Mouse (Mus musculus) embryonic facial prominence, embryonic 10.5 days (tissue): ENCODE measurements around the gene Hacl1. TPM values are rescaled to one million over a fixed set of nuclear protein-coding genes. Genes with fewer than 3 reads are reported as not detected.

Experiments used
- DNase-seq: peaks from one replicate; pipeline ENCODE4 v3.0.0-alpha.2; 2017; ENCODE audit warnings: low spot score
- H3K27ac ChIP-seq: fragments of 300-500 bp; sonication (generic); replicated peaks from 2 replicates; pipeline ENCODE4 v1.5.1; 2016; ENCODE audit warnings: mild to moderate bottlenecking
- H3K27me3 ChIP-seq: fragments of 300-500 bp; sonication (generic); replicated peaks from 2 replicates; pipeline ENCODE4 v1.6.1; 2016; ENCODE audit warnings: low read depth, mild to moderate bottlenecking; ENCODE audit not compliant: poor library complexity, severe bottlenecking
- H3K36me3 ChIP-seq: fragments of 300-500 bp; sonication (generic); replicated peaks from 2 replicates; pipeline ENCODE4 v1.6.1; 2016; ENCODE audit warnings: mild to moderate bottlenecking, moderate library complexity
- H3K4me1 ChIP-seq: fragments of 300-500 bp; sonication (generic); 2 replicates; pipeline ENCODE4 v1.6.1; 2016
- H3K4me3 ChIP-seq: fragments of 300-500 bp; sonication (generic); 2 replicates; pipeline ENCODE4 v1.5.1; 2016; ENCODE audit warnings: mild to moderate bottlenecking, moderate library complexity
- H3K9me3 ChIP-seq: fragments of 300-500 bp; sonication (generic); 2 replicates; pipeline ENCODE4 v1.6.1; 2016; ENCODE audit warnings: mild to moderate bottlenecking
- WGBS: fragments of 180-500 bp; shearing (Covaris S2); methylation state at CpG from one replicate; pipeline ENCODE4 v1.1.7; 2016; 5-methylcytosine and 5-hydroxymethylcytosine counted together
- polyA plus RNA-seq: library from polyadenylated mRNA; unstranded; fragments of >200 nt; fragmentation: Nextera tagmentation; extraction: Ambion mirVana; gene quantifications from 2 replicates; pipeline ENCODE4 v1.2.1, GENCODE M21; 2016

Hacl1 gene
- polyA plus RNA-seq, 1 experiment from 2014 or later: 7.8 TPM

DNA sequence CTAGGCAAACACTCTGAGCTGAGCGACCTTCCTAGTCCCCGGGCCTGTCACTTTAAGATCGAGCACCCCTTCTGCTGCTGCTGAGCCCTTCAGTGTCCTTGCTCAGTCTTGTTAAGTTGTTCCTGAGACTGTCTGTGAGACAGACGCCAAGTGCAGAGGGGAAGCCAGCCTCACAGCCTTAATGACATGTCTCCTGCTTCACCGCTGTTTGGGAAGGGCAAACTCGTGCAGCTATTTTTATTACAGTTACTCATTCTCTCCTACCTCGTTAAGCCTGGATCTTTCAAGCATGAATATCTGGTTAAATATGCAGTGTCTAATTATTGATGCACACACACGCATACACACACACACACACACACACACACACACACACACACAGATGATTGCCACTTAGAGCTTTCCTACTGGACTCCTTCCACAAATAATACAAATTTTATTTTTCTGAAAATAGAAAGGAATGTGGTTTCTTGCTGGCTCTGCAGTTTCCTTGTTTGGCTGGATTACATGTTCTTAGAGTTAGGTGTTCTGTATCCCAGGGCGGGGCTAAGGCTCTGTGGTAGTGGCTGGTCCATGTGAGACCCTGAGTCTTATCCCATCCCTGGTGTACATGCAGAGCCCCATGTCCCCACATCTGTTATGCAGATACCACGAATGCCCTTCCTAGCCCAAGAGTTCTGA is 18.6 kb upstream of the Hacl1 start:
- Histone ChIP-seq H3K4me3 (no peak overlapping the region), H3K27ac (peak overlapping the region; percentile 49), H3K27me3 (no peaks in the 10 kb centered on the region), H3K4me1 (peaks cover 64% of the 10 kb centered on the region), H3K36me3 (no peaks in the 10 kb centered on the region), H3K9me3 (no peaks in the 10 kb centered on the region)
- 76% methylated on average over 10 of the region's 10 CpGs for WGBS
- DNase-seq: no peak

GRCm38 (mm10) chr14:31658126-31658680 is 17.1 kb upstream of the Hacl1 start:
- Histone ChIP-seq H3K4me1 (peaks cover 55% of the 10 kb centered on the region), H3K27ac (peak overlapping the region; percentile 63), H3K9me3 (no peaks in the 10 kb centered on the region), H3K36me3 (no peaks in the 10 kb centered on the region), H3K27me3 (no peaks in the 10 kb centered on the region), H3K4me3 (no peak overlapping the region)
- no peak for DNase-seq
- WGBS: 86% methylated on average over 8 of the region's 8 CpGs

DNA sequence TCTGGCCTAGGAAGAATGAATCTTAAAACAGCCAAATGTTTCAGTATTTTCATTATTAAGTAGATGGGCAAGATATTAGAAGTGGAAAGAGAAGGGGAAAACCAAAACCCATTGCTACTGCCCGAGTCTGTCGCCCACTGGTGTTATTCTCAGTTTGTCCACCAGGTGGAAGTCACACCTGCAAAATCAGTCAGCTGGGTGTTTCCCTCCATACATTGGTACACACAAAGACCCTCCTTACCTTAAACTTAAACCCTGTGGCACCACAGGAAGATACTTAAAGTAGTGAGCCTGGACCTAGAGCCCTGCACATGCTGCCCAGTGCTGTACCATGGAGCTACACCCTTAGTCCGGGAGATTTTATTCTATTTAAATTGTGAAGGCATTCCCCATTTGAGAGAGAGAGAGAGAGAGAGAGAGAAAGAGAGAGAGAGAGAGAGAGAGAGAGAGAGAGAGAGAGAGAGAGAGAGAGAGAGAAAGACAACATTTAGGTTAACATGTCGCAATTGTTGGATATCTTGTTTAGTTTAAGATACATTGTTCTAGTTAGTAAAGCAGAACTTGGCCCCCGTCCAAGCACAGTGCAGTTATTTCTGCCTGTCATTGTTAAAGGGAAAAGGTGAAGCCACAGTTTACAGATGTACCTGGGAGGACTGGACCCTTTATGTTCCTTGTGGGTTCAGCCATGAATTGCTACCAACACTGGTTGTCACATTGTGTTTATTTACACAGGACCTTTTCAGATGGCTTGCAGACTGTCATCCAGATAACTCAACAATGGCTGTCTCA is 16.0 kb upstream of the Hacl1 start:
- Histone ChIP-seq H3K27ac (peak overlapping the region; percentile 63; the same call in 1 of the 2 replicates), H3K9me3 (no peaks in the 10 kb centered on the region), H3K27me3 (no peaks in the 10 kb centered on the region), H3K4me3 (no peak overlapping the region), H3K4me1 (peaks cover 43% of the 10 kb centered on the region), H3K36me3 (no peaks in the 10 kb centered on the region)
- peak; percentile 75 for DNase-seq
- WGBS: 45% methylated on average over 5 of the region's 5 CpGs

GRCm38 (mm10) chr14:31656386-31656785 is 15.3 kb upstream of the Hacl1 start:
- H3K27ac ChIP-seq: no peak overlapping the region
- WGBS: 74% methylated on average over 7 of the region's 7 CpGs

GRCm38 (mm10) chr14:31655406-31655805 is 14.3 kb upstream of the Hacl1 start:
- 86% methylated on average over 14 of the region's 14 CpGs for WGBS
- Histone ChIP-seq H3K4me1 (peaks cover 30% of the 10 kb centered on the region), H3K27me3 (no peaks in the 10 kb centered on the region), H3K27ac (no peak overlapping the region), H3K9me3 (peaks cover under 1% of the 10 kb centered on the region; the same call in 1 of the 2 replicates), H3K4me3 (no peak overlapping the region), H3K36me3 (no peaks in the 10 kb centered on the region)
- DNase-seq: no peak

More at GRCm38 (mm10) chr14:31656386-31656785, 15.3 kb upstream of the Hacl1 start:
- DNase-seq: no peak
- H3K27me3 ChIP-seq: no peaks in the 10 kb centered on the region
- H3K4me1 ChIP-seq: peaks cover 38% of the 10 kb centered on the region
- H3K36me3 ChIP-seq: no peaks in the 10 kb centered on the region
- no peaks in the 10 kb centered on the region for H3K9me3 ChIP-seq
- H3K4me3 ChIP-seq: no peak overlapping the region

DNA sequence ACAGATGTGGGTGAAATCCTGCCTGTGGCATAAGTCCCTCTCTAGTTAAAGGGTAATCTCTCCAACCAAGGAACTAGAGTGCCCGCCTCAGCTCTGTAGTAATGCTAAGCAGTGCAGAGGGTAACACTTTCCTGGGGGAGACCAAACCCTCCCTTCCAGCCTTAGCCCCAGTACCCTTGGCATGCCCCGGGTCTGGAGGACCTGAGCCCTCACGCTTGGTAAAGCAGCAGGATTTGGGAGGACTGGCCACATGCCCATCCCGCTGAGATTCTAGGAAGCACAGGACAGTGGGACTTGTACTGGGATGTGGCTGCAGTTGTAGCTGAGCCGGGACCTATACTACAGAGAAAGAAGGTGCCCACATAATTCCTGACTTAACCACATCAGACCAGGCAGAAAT is 13.7 kb upstream of the Hacl1 start:
- 84% methylated on average over 5 of the region's 5 CpGs for WGBS
- H3K4me1 ChIP-seq: peaks cover 25% of the 10 kb centered on the region
- H3K9me3 ChIP-seq: peaks cover 3% of the 10 kb centered on the region; the same call in 1 of the 2 replicates
- H3K4me3 ChIP-seq: no peak overlapping the region
- H3K36me3 ChIP-seq: no peaks in the 10 kb centered on the region
- H3K27ac ChIP-seq: no peak overlapping the region
- no peak for DNase-seq
- no peaks in the 10 kb centered on the region for H3K27me3 ChIP-seq

- WGBS: 84% methylated on average over 14 of the region's 14 CpGs
- H3K36me3 ChIP-seq: no peaks in the 10 kb centered on the region
- H3K27ac ChIP-seq: no peak overlapping the region
- H3K4me1 ChIP-seq: peaks cover 15% of the 10 kb centered on the region
- H3K27me3 ChIP-seq: no peaks in the 10 kb centered on the region
- DNase-seq: no peak
- peaks cover 3% of the 10 kb centered on the region; the same call in 1 of the 2 replicates for H3K9me3 ChIP-seq
- no peak overlapping the region for H3K4me3 ChIP-seq
Observed at GRCm38 (mm10) chr14:31653101-31653875, 12.2 kb upstream of the Hacl1 start.

- no peak overlapping the region for H3K4me3 ChIP-seq
- H3K9me3 ChIP-seq: peaks cover 3% of the 10 kb centered on the region; the same call in 1 of the 2 replicates
- DNase-seq: no peak
- 88% methylated on average over 1 of the region's 1 CpGs for WGBS
- H3K27me3 ChIP-seq: no peaks in the 10 kb centered on the region
- no peak overlapping the region for H3K27ac ChIP-seq
- H3K4me1 ChIP-seq: peaks cover 9% of the 10 kb centered on the region
- no peaks in the 10 kb centered on the region for H3K36me3 ChIP-seq
Observed at GRCm38 (mm10) chr14:31652624-31653023, 11.5 kb upstream of the Hacl1 start.

GRCm38 (mm10) chr14:31652106-31652505 is 11.0 kb upstream of the Hacl1 start:
- H3K27me3 ChIP-seq: no peaks in the 10 kb centered on the region
- no peak overlapping the region; the same call in 1 of the 2 replicates for H3K27ac ChIP-seq
- H3K9me3 ChIP-seq: peaks cover 3% of the 10 kb centered on the region; the same call in 1 of the 2 replicates
- WGBS: 72% methylated on average over 5 of the region's 5 CpGs
- H3K36me3 ChIP-seq: no peaks in the 10 kb centered on the region
- no peak for DNase-seq
- no peak overlapping the region for H3K4me3 ChIP-seq
- H3K4me1 ChIP-seq: peaks cover 5% of the 10 kb centered on the region

DNA sequence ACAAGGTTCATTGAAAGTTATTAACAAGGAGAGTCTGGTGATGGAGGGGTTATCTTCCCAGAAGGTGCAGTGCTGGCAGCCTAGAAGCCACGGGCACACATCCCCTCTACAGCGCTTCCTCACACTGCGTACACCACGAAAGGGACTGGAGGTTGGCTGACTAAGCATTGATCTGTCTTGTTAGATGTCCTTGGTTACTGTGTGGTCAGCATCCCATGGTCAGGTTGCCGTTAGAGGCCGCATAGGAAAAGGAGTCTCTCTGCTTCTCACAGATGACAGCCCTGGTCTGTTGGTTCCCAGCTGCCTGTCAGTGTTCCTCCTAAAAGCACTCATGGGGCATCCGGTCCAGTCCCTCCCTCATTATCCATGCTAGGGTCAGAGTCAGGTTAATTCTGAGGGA is 10.1 kb upstream of the Hacl1 start:
- DNase-seq: no peak
- Histone ChIP-seq H3K27ac (no peak overlapping the region), H3K4me1 (peaks cover 3% of the 10 kb centered on the region; the same call in 1 of the 2 replicates), H3K36me3 (no peaks in the 10 kb centered on the region), H3K27me3 (no peaks in the 10 kb centered on the region), H3K4me3 (no peak overlapping the region), H3K9me3 (peaks cover 3% of the 10 kb centered on the region; the same call in 1 of the 2 replicates)
- 84% methylated on average over 7 of the region's 7 CpGs for WGBS

GRCm38 (mm10) chr14:31650347-31650746 is 9.3 kb upstream of the Hacl1 start:
- 92% methylated on average over 3 of the region's 3 CpGs for WGBS
- Histone ChIP-seq H3K36me3 (no peaks in the 10 kb centered on the region), H3K27me3 (no peaks in the 10 kb centered on the region), H3K9me3 (peaks cover 3% of the 10 kb centered on the region; the same call in 1 of the 2 replicates), H3K27ac (no peak overlapping the region), H3K4me3 (no peak overlapping the region), H3K4me1 (peaks cover 3% of the 10 kb centered on the region; the same call in 1 of the 2 replicates)
- no peak for DNase-seq

DNA sequence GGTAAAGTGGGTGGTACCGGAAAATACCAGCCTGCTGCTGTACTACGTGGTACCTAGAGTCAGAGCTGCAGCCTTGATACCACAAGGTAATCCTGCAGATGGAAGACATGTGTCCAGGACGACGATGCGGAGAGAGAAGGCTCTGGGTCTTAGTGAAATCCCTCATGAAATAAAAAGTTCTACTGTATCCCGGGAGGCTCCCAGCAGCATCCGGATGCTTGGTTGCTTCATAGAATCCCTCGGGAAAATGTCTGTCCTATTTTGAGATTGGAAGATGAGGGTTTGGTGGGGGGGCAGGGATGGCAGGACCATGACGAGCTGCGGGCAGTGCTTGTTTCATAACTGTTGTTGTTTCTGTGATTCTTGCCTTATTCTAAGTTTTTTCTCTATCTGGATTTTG is 6.9 kb upstream of the Hacl1 start:
- no peak overlapping the region for H3K4me3 ChIP-seq
- H3K4me1 ChIP-seq: peaks cover 3% of the 10 kb centered on the region; the same call in 1 of the 2 replicates
- no peak for DNase-seq
- H3K9me3 ChIP-seq: peaks cover 3% of the 10 kb centered on the region; the same call in 1 of the 2 replicates
- H3K27ac ChIP-seq: no peak overlapping the region
- H3K36me3 ChIP-seq: no peaks in the 10 kb centered on the region
- 89% methylated on average over 10 of the region's 10 CpGs for WGBS
- H3K27me3 ChIP-seq: no peaks in the 10 kb centered on the region
